Mouse (Mus musculus): Measurements from ENCODE around the gene Omt2b. TPM values are rescaled to one million over a fixed set of nuclear protein-coding genes. Genes with fewer than 3 reads are reported as not detected.
"Not testable (repeated sequence)": the region's sequence is repeated elsewhere in the genome, so short reads cannot be mapped to it uniquely, and the experiment has no call there.

Gene Omt2b
- total and polyA plus RNA-seq, 2 experiments from 2014 or later: not detected

DNA sequence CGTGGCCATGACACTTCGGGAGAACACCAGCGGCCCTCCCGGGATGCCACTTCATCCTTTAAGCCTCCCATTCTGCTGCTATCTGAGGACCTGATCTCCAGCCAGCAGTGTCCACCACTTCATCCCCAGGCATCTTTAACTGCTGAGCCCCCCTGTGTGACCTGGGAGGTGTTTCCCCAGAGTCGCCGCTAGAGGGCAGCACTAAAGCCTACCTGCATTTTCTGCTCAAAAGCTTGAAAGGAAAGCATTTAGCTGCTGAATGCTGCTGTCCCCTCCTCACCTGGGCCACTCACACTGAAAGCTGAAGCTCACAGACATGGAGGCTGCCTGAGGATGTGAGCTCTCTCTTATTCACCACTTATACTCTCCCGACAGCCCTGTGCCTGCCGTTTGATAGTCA, 12.9 kb downstream of the Omt2b start:
- H3K9me3 ChIP-seq (replicated peaks; ENCODE audit: control insufficient read depth, low read length); ATAC-seq (ENCODE audit: insufficient read depth, low read depth); H3K4me1 ChIP-seq (ENCODE audit: control insufficient read depth, insufficient read depth); H3K27me3 ChIP-seq (ENCODE audit: control insufficient read depth, insufficient read depth, low read length); DNase-seq (ENCODE audit: low spot score); H3K4me3 ChIP-seq (ENCODE audit: low read depth, low read length); H3K27ac ChIP-seq (ENCODE audit: low read depth); H3K36me3 ChIP-seq (replicated peaks; ENCODE audit: control insufficient read depth, insufficient read depth, low read length); H3K9ac ChIP-seq (replicated peaks; ENCODE audit: low read depth, low read length); H3K4me2 ChIP-seq (ENCODE audit: low read depth, low read length): not testable (repeated sequence)
- peak; percentile 70 for TF ChIP-seq CTCF (IDR thresholded peaks at IDR 0.05; ENCODE audit: low read depth)
- 16% methylated on average over 8 of the region's 8 CpGs for WGBS

DNA sequence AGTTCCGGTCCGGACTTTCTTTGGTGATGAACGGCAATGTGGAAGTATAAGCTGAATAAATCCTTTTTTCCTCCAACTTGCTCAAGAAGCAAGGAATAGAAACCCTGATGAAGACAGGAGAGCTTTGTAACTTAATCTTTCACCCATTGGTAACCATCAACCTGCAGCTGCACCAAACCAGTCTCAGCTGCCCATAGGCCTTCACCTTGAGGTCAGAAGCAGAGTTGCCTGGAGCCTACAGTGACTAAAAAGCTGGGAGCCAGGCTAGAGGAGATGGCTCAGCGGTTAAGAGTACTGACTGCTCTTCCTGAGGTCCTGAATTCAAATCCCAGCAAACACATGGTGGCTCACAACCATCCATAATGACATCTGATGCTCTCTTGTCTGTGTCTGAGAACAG, 15.1 kb downstream of the Omt2b start:
- H3K36me3 ChIP-seq (replicated peaks; ENCODE audit: control insufficient read depth, insufficient read depth, low read length); ATAC-seq (ENCODE audit: insufficient read depth, low read depth); H3K27ac ChIP-seq (ENCODE audit: low read depth); H3K4me2 ChIP-seq (ENCODE audit: low read depth, low read length); H3K9ac ChIP-seq (replicated peaks; ENCODE audit: low read depth, low read length); H3K4me1 ChIP-seq (ENCODE audit: control insufficient read depth, insufficient read depth); H3K4me3 ChIP-seq (ENCODE audit: low read depth, low read length); H3K27me3 ChIP-seq (ENCODE audit: control insufficient read depth, insufficient read depth, low read length); DNase-seq (ENCODE audit: low spot score); H3K9me3 ChIP-seq (replicated peaks; ENCODE audit: control insufficient read depth, low read length): not testable (repeated sequence)
- 77% methylated on average over 4 of the region's 4 CpGs for WGBS

DNA sequence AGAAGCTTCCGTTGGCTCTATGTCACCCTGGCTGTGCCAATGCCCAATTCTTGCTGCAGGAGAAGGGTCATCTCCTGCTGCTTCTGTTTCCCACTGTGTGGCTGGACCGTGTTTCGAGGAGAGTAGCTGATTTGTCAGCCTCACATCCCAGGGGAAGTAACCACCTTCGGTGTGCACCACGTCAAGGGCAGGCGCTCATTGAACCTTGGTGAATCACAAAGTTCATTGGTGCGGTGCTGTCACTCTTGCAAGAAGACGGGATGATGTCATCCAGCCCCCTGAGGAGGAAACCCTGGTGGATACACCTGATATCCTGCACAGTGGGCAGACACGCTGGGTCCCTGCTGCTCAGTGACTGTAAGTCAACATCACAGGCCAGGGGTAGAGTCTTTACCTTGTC, 15.7 kb downstream of the Omt2b start:
- WGBS: 85% methylated on average over 9 of the region's 9 CpGs
- not testable (repeated sequence) for ATAC-seq (ENCODE audit: insufficient read depth, low read depth); H3K27ac ChIP-seq (ENCODE audit: low read depth); H3K27me3 ChIP-seq (ENCODE audit: control insufficient read depth, insufficient read depth, low read length); H3K4me1 ChIP-seq (ENCODE audit: control insufficient read depth, insufficient read depth); H3K9ac ChIP-seq (replicated peaks; ENCODE audit: low read depth, low read length); H3K36me3 ChIP-seq (replicated peaks; ENCODE audit: control insufficient read depth, insufficient read depth, low read length); H3K9me3 ChIP-seq (replicated peaks; ENCODE audit: control insufficient read depth, low read length); H3K4me3 ChIP-seq (ENCODE audit: low read depth, low read length); H3K4me2 ChIP-seq (ENCODE audit: low read depth, low read length); DNase-seq (ENCODE audit: low spot score)

DNA sequence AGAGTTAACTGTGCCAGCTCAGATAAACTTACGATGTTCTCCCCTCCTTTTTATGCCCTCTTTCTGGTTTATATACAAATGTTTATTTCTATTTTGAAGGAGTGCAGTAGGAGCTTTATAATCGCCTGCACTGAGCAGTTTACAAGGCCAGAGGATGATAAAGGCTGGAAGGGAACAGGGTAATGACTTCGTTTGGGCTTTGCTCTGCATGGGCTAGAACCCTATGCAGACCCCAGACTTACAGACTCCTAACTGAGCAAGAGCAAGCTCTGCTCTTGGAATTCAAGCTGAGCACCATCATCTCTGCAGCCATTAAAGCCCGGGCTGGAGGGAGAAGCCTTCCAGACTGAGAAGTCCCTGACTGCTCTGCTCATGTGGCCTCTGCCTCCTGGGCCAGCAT, 17.8 kb downstream of the Omt2b start:
- not testable (repeated sequence) for H3K9me3 ChIP-seq (replicated peaks; ENCODE audit: control insufficient read depth, low read length); H3K27ac ChIP-seq (ENCODE audit: low read depth); H3K4me1 ChIP-seq (ENCODE audit: control insufficient read depth, insufficient read depth); DNase-seq (ENCODE audit: low spot score); H3K9ac ChIP-seq (replicated peaks; ENCODE audit: low read depth, low read length); ATAC-seq (ENCODE audit: insufficient read depth, low read depth); H3K4me2 ChIP-seq (ENCODE audit: low read depth, low read length); H3K4me3 ChIP-seq (ENCODE audit: low read depth, low read length); H3K36me3 ChIP-seq (replicated peaks; ENCODE audit: control insufficient read depth, insufficient read depth, low read length); H3K27me3 ChIP-seq (ENCODE audit: control insufficient read depth, insufficient read depth, low read length)
- WGBS: 50% methylated on average over 3 of the region's 4 CpGs

DNA sequence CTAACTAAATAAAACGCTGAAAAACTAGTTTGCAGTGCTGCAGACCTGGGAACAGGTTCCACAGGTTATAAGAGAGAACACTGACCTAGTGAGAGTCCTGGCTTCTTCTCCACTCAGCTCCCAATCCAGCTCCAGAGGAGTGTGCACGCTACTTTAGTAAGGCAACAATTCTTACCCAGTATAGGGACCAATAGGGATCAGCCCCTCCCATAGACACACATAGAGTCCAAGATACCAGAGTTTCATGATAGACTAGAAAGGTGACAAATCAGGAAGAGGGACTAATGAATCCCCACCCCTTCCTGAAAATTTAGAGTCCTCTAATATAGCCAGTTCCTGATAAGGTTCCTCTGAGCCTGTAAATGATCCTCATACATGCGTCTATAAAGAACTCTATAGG, 19.6 kb downstream of the Omt2b start:
- Histone ChIP-seq H3K9me3 (replicated peaks; ENCODE audit: control insufficient read depth, low read length) (no peaks in the 10 kb centered on the region), H3K4me1 (ENCODE audit: control insufficient read depth, insufficient read depth) (no peaks in the 10 kb centered on the region), H3K4me2 (ENCODE audit: low read depth, low read length) (no peak overlapping the region), H3K36me3 (replicated peaks; ENCODE audit: control insufficient read depth, insufficient read depth, low read length) (no peaks in the 10 kb centered on the region), H3K27me3 (ENCODE audit: control insufficient read depth, insufficient read depth, low read length) (no peaks in the 10 kb centered on the region), H3K9ac (replicated peaks; ENCODE audit: low read depth, low read length) (no peak overlapping the region), H3K27ac (ENCODE audit: low read depth) (no peak overlapping the region), H3K4me3 (ENCODE audit: low read depth, low read length) (no peak overlapping the region)
- DNase-seq (ENCODE audit: low spot score): no peak
- WGBS: 48% methylated on average over 3 of the region's 3 CpGs
- no peak for TF ChIP-seq CTCF (IDR thresholded peaks at IDR 0.05; ENCODE audit: low read depth)
- no peak for TF ChIP-seq EP300 (IDR thresholded peaks at IDR 0.05; ENCODE audit: low read depth)
- no peak for ATAC-seq (ENCODE audit: insufficient read depth, low read depth)

DNA sequence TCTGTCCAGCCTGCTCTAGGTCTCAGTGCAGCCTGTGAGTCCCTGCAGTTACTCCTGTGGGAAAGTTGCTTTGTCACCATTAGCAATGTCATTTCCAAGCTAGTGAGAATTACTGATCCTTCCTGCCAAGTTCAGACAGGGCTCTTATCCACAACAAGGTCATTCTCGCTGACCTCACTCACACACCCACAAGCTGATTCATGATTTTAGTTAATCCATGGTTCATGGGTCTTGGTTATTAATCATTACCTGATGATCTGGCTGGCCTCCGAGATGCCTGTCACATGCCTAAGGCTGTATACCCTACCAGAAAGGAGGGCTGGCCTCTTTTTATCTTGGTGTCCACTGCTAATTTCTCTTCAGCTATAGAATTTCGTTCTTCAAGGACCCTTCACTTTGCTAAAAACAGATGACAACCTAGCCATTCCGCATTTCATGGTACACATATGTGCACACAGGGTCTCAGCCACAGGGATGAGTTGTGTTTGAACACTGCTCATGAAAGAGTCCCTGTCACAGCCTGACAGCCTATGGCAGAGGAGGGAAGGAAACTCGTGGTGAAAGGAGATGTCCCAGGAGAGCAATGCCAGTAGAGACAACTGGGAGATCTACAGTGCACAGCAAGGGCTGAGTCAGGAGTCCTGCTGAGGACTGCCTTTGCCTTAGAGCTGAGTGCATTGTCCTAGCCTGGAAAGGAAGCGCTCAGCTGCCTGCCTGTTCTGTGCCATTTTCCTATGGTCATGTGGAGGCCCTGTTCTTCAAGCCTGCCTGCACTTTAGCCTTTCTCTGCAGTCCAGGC, 21.0 kb downstream of the Omt2b start:
- not testable (repeated sequence) for H3K9ac ChIP-seq (replicated peaks; ENCODE audit: low read depth, low read length); H3K4me1 ChIP-seq (ENCODE audit: control insufficient read depth, insufficient read depth); H3K9me3 ChIP-seq (replicated peaks; ENCODE audit: control insufficient read depth, low read length); H3K27ac ChIP-seq (ENCODE audit: low read depth); H3K27me3 ChIP-seq (ENCODE audit: control insufficient read depth, insufficient read depth, low read length); H3K36me3 ChIP-seq (replicated peaks; ENCODE audit: control insufficient read depth, insufficient read depth, low read length); H3K4me2 ChIP-seq (ENCODE audit: low read depth, low read length); DNase-seq (ENCODE audit: low spot score); H3K4me3 ChIP-seq (ENCODE audit: low read depth, low read length); ATAC-seq (ENCODE audit: insufficient read depth, low read depth)
- 57% methylated on average over 6 of the region's 6 CpGs for WGBS

DNA sequence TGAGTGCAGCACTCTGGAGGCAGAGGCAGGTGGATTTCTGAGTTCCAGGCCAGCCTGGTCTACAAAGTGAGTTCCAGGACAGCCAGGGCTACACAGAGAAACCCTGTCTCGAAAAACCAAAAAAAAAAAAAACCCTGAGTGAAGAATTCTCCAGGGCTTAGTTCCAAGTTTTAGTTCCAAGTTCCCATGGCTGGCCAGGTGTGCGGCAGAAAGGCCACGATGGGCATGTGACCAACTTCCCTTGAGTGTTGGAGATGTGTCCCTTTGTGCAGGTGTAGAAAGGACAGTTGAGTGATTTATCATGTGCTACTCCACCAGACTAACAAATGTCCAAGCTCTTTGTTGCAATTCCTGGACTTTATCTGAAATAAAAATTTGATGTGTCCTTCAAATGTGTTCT, 21.8 kb downstream of the Omt2b start:
- H3K9me3 ChIP-seq (replicated peaks; ENCODE audit: control insufficient read depth, low read length); H3K27ac ChIP-seq (ENCODE audit: low read depth); H3K27me3 ChIP-seq (ENCODE audit: control insufficient read depth, insufficient read depth, low read length); DNase-seq (ENCODE audit: low spot score); H3K9ac ChIP-seq (replicated peaks; ENCODE audit: low read depth, low read length); H3K4me2 ChIP-seq (ENCODE audit: low read depth, low read length); H3K36me3 ChIP-seq (replicated peaks; ENCODE audit: control insufficient read depth, insufficient read depth, low read length); H3K4me1 ChIP-seq (ENCODE audit: control insufficient read depth, insufficient read depth); ATAC-seq (ENCODE audit: insufficient read depth, low read depth); H3K4me3 ChIP-seq (ENCODE audit: low read depth, low read length): not testable (repeated sequence)
- 80% methylated on average over 3 of the region's 3 CpGs for WGBS

DNA sequence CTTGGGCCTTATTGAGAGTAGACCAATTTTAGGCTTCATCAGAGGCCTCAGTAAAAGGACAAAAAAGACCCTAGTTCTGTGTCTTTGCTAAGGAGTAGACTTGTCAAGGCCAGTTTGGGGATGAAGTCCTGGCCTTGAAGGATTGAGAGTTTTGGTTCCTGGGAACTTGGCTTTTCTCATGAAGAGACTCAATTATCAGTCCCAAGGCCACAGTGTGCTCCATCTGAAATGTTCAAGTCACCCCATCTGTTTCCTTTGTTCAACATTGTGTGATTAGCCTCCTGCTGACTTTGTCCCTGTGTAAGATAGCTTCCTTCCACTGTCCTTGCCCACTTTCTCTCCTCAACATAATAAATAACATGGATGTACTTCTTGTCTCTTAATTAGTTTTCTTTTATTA, 22.6 kb downstream of the Omt2b start:
- not testable (repeated sequence) for H3K9ac ChIP-seq (replicated peaks; ENCODE audit: low read depth, low read length); H3K4me1 ChIP-seq (ENCODE audit: control insufficient read depth, insufficient read depth); H3K4me3 ChIP-seq (ENCODE audit: low read depth, low read length); H3K27me3 ChIP-seq (ENCODE audit: control insufficient read depth, insufficient read depth, low read length); ATAC-seq (ENCODE audit: insufficient read depth, low read depth); H3K4me2 ChIP-seq (ENCODE audit: low read depth, low read length); H3K36me3 ChIP-seq (replicated peaks; ENCODE audit: control insufficient read depth, insufficient read depth, low read length); DNase-seq (ENCODE audit: low spot score); H3K27ac ChIP-seq (ENCODE audit: low read depth); H3K9me3 ChIP-seq (replicated peaks; ENCODE audit: control insufficient read depth, low read length)
